Mouse (Mus musculus) spleen, adult 10 weeks (tissue): ENCODE measurements around the gene Lactb. TPM values are rescaled to one million over a fixed set of nuclear protein-coding genes. Genes with fewer than 3 reads are reported as not detected.

Experiments
- polyA plus RNA-seq: library from polyadenylated mRNA; stranded (reverse); fragments of 350-450 nt; fragmentation: Illumina TruSeq; extraction: RNeasy Lipid Tissue Mini Kit (QIAGEN cat#74804); gene quantifications from one replicate; pipeline ENCODE4 v1.2.3, GENCODE M21; 2015; ENCODE audit warnings: low replicate concordance; ENCODE audit not compliant: insufficient read depth

Lactb gene
- polyA plus RNA-seq = 36.2 TPM

DNA sequence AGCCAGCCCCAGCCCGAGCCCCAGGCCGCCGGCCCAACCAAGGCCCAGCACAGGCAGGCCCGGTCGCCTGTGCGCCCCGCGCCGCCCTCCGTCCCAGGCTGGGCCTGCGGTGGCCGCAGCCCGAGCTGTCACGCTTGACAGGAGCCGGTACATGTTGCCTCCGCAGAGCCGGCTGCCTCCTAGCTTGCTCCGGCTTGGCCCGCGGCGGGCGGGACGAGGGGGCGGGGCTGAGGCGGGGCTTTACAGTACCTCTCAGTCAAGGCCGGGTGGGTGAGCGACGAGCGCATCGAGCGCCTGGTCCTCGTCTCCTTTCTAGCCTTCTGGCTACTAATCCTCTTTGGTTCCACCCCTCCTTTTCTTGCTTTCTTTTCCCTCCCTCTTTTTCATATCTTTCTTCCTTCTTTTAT lies at the start of gene Lactb:
Lactb (minus strand) TSS at position 246 of the 407 bp plus-strand sequence.

DNA sequence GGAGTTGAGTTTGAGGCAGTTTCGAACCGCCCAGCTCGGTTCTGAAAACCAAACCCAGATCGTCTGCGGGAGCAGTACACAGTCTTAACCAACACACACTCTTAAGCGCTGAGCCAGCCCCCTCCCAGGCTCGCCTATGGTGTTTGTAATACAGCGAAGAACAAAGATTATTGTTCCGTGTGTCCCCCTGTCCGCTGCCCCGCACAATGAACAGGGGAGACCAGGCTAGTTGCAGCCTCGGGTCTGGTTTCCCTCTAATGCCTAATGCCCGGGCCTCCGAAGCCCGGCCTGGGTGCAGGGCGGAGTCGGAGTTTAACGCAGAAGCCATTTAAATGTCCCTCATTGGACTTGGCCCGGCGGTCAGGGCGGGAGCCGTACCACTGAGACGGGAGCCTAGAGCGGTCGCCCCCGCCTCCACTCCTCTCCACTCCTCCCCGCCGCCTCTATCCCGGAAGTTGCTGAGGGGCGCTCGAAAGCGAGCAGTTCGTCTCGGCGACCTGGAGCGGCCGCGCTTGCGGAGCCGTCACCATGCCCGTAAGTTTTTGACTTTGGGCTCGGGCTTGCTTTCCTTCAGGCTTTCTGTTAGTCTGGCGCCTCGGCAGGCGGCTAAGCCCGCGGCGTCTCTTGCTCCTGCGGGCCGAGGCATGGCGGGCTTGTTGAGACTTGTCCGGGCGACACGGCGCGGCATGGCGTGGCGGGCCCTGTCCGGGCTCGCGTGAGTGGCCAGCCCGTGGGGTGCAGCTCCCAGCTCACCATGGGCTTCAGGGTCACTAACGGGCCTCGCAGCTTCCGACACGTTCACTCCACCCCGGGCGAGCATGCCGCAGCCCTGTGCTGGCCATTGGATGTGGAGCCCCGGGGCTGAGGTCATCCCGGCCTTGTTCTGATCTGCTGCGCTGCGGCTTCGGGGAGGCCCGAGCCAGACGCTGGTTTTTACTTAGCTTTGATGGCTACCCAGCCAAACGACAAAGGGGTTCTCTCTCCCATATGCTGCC lies 29.3 kb downstream of the Lactb start, which contains the start of gene Rps27l:
Rps27l (plus strand) TSS at position 440 of the 995 bp plus-strand sequence.

DNA sequence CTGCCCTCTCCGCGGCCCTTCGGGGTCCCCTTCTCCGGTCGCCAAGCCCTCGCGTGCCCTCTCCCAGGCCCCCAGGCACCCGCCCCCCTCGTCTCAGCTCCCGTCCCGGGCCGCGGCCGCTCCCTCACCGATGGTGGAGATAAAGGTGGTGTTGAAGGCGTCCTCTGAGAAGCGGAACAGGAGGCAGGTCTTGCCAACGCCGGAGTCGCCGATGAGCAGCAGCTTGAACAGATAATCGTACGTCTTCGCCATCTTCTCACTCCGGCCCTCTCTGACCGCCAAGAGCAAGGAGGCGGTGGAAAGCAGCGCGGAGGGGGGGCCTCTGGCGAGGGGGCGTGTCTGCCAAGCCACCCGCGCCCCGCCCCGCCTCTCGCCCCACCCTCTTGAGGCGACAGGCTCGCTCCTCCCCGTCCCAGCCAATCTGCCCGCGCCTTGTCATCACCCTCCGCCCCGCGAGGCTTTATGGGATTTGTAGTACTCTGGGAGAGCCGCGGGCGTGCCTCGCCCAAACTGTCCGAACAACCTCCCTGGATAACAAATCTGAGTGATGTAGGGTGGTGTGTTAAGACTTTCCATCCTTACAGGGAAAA lies 55.8 kb downstream of the Lactb start, which contains the start of gene Rab8b:
Rab8b (minus strand) TSS at position 306 of the 590 bp plus-strand sequence.

Other genes with a start within 250 kb of the Lactb start
- 7.4 TPM for gene Aph1b, start 180.0 kb downstream of the Lactb start, polyA plus RNA-seq
- gene Gm10647, start 178.4 kb downstream of the Lactb start, polyA plus RNA-seq = 0.15 TPM
- gene Aph1c, start 140.8 kb downstream of the Lactb start, polyA plus RNA-seq = 14.6 TPM
- gene Rab8b, start 55.8 kb downstream of the Lactb start, polyA plus RNA-seq = 69.4 TPM
- gene Rps27l, start 29.4 kb downstream of the Lactb start, polyA plus RNA-seq = 217 TPM
- 193 TPM for gene Tpm1, start 73.9 kb upstream of the Lactb start, polyA plus RNA-seq